Mouse (Mus musculus) cortical plate, adult 2 months (tissue): ENCODE data around the gene Appbp2.

ENCODE experiments used
- CTCF ChIP-seq: fragments of 200-500 bp; IDR thresholded peaks from 2 replicates; pipeline ENCODE4 v1.5.1; 2011; ENCODE audit warnings: mild to moderate bottlenecking, control low read depth, low read length; ENCODE audit not compliant: insufficient read depth; ENCODE audit errors: extremely low read depth
- POLR2A ChIP-seq: fragments of 200-500 bp; IDR thresholded peaks from 2 replicates; pipeline ENCODE4 v1.6.1; 2011; ENCODE audit warnings: mild to moderate bottlenecking, low read length, control low read depth; ENCODE audit not compliant: insufficient read depth; ENCODE audit errors: extremely low read depth

DNA sequence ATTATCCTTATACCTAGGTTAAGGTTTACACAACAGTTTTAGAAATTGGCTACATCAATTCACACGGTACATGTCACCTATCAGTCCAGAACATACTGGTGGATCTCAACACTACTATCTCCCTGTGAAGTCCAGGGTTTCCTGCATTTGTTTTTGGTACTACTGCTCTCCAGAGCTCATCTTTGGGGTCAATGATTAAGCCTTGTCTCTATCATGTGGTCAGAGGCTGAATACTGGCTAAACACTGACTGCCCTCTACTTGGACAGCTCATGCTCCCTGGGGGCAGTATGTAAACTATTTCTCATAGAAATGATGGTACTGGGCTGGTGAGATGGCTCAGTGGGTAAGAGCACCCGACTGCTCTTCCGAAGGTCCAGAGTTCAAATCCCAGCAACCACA is 11.7 kb downstream of the Appbp2 start:
- TF ChIP-seq CTCF (no peak), POLR2A (no peak)
